ENCODE assay signal across 8 mouse cellular contexts in genomic region chr1:135259128-135259436, GRCm38 (mm10). TPM values are rescaled to one million over a fixed set of nuclear protein-coding genes. Genes with fewer than 3 reads are reported as not detected.
DNase-seq lines count a peak whose midpoint lies in the region; ATAC-seq and TF ChIP-seq lines count a peak whose summit lies in the region.

No protein-coding gene starts in this region.

- H3K9me3 ChIP-seq in forebrain, embryonic 11.5 days (ENCODE audit: control insufficient read depth, low read length): no peaks in the 10 kb centered on the region
- H3K9me3 ChIP-seq in heart, postnatal 0 days (replicated peaks; ENCODE audit: control insufficient read depth, low read length): no peaks in the 10 kb centered on the region
- no peaks in the 10 kb centered on the region for H3K9me3 ChIP-seq in liver, embryonic 16.5 days (replicated peaks; ENCODE audit: control insufficient read depth, low read length)
- H3K9me3 ChIP-seq in neural tube, embryonic 14.5 days (ENCODE audit: control insufficient read depth, low read length): no peaks in the 10 kb centered on the region

- H3K4me3 ChIP-seq in forebrain, embryonic 11.5 days (ENCODE audit: low read depth, low read length): peak overlapping the region; percentile 16; the same call in 1 of the 2 replicates
- H3K4me3 ChIP-seq in heart, postnatal 0 days (ENCODE audit: low read depth, low read length): peak overlapping the region; percentile 27
- H3K4me3 ChIP-seq in liver, embryonic 16.5 days (ENCODE audit: low read depth, low read length): peak overlapping the region; percentile 39
- H3K4me3 ChIP-seq in neural tube, embryonic 14.5 days (ENCODE audit: low read depth, low read length): no peak overlapping the region

- peaks cover 6% of the 10 kb centered on the region; the same call in 1 of the 2 replicates for H3K4me1 ChIP-seq in forebrain, embryonic 11.5 days (replicated peaks; ENCODE audit: control insufficient read depth, insufficient read depth, low read length)
- H3K4me1 ChIP-seq in heart, postnatal 0 days (ENCODE audit: control insufficient read depth, insufficient read depth): peaks cover 4% of the 10 kb centered on the region; the same call in 1 of the 2 replicates
- H3K4me1 ChIP-seq in liver, embryonic 16.5 days (ENCODE audit: control insufficient read depth, low read depth, low read length): peaks cover 5% of the 10 kb centered on the region
- peaks cover 6% of the 10 kb centered on the region; the same call in 1 of the 2 replicates for H3K4me1 ChIP-seq in neural tube, embryonic 14.5 days (ENCODE audit: control insufficient read depth, insufficient read depth, low read length)

- H3K27me3 ChIP-seq in forebrain, embryonic 11.5 days (ENCODE audit: control insufficient read depth, insufficient read depth, low read length): no peaks in the 10 kb centered on the region
- peaks cover 26% of the 10 kb centered on the region for H3K27me3 ChIP-seq in heart, postnatal 0 days (ENCODE audit: control insufficient read depth, insufficient read depth, low read length)
- no peaks in the 10 kb centered on the region for H3K27me3 ChIP-seq in liver, embryonic 16.5 days (ENCODE audit: control insufficient read depth, insufficient read depth, low read depth, low read length)
- H3K27me3 ChIP-seq in neural tube, embryonic 14.5 days (ENCODE audit: control insufficient read depth, insufficient read depth, low read length): no peaks in the 10 kb centered on the region

- peaks cover 5% of the 10 kb centered on the region for H3K36me3 ChIP-seq in forebrain, embryonic 11.5 days (ENCODE audit: control insufficient read depth, insufficient read depth, low read length)
- H3K36me3 ChIP-seq in heart, postnatal 0 days (replicated peaks; ENCODE audit: control insufficient read depth, insufficient read depth, low read length): peaks cover 22% of the 10 kb centered on the region
- H3K36me3 ChIP-seq in liver, embryonic 16.5 days (ENCODE audit: control insufficient read depth, insufficient read depth): no peaks in the 10 kb centered on the region
- 0 out of 2 replicates have a peak, but pooled peaks cover 3% of the 10 kb centered on the region for H3K36me3 ChIP-seq in neural tube, embryonic 14.5 days (ENCODE audit: control insufficient read depth, insufficient read depth, low read length)

- no peak overlapping the region for H3K27ac ChIP-seq in forebrain, embryonic 11.5 days (ENCODE audit: low read depth, low read length)
- H3K27ac ChIP-seq in heart, postnatal 0 days (ENCODE audit: low read depth): no peak overlapping the region
- 0 out of 2 replicates have a peak overlapping the region, but pooled peaks have one; percentile 26 for H3K27ac ChIP-seq in liver, embryonic 16.5 days (ENCODE audit: low read length)
- no peak overlapping the region for H3K27ac ChIP-seq in neural tube, embryonic 14.5 days (ENCODE audit: low read depth, low read length)

- peak overlapping the region; percentile 45; the same call in 1 of the 2 replicates for H3K4me2 ChIP-seq in forebrain, embryonic 11.5 days (ENCODE audit: low read depth, low read length, severe bottlenecking)
- peak overlapping the region; percentile 62 for H3K4me2 ChIP-seq in heart, postnatal 0 days (ENCODE audit: low read depth, low read length)
- H3K4me2 ChIP-seq in liver, embryonic 16.5 days (ENCODE audit: low read depth, low read length): peak overlapping the region; percentile 68
- H3K4me2 ChIP-seq in neural tube, embryonic 14.5 days (ENCODE audit: low read depth, low read length): peak overlapping the region; percentile 42; the same call in 1 of the 2 replicates

- peak; percentile 67 for ATAC-seq in forebrain, embryonic 11.5 days (replicated peaks; ENCODE audit: low FRiP score)
- ATAC-seq in heart, postnatal 0 days (ENCODE audit: insufficient read depth, low read depth): peak; percentile 58; the same call in 1 of the 2 replicates
- ATAC-seq in liver, embryonic 16.5 days (ENCODE audit: low read depth): peak; percentile 61
- peak; percentile 86; the same call in 1 of the 2 replicates for ATAC-seq in neural tube, embryonic 14.5 days (ENCODE audit: low read depth)

- H3K9ac ChIP-seq in forebrain, embryonic 11.5 days (ENCODE audit: low read length): peak overlapping the region; percentile 14; the same call in 1 of the 2 replicates
- no peak overlapping the region for H3K9ac ChIP-seq in heart, postnatal 0 days (replicated peaks; ENCODE audit: low read depth, low read length)
- H3K9ac ChIP-seq in liver, embryonic 16.5 days (ENCODE audit: low read depth, low read length): peak overlapping the region; percentile 28; the same call in 1 of the 2 replicates
- H3K9ac ChIP-seq in neural tube, embryonic 14.5 days (replicated peaks; ENCODE audit: low read depth, low read length): no peak overlapping the region

- TF ChIP-seq CTCF in heart, postnatal 0 days (IDR thresholded peaks at IDR 0.05; ENCODE audit: low read depth): peak; percentile 91

- DNase-seq in ES-CJ7 (ENCODE audit: low read depth, low spot score): peak; percentile 97
- DNase-seq in c-Kit-positive CD71-positive TER-119-negative erythroid progenitor cells, embryonic 14.5 days (ENCODE audit: low read depth): peak; percentile 85
- peak; percentile 90 for DNase-seq in forebrain, embryonic 11.5 days (ENCODE audit: low spot score)
- peak; percentile 87 for DNase-seq in heart, postnatal 0 days (ENCODE audit: low spot score)
- peak; percentile 87 to 92 for DNase-seq in kidney, postnatal 36 days
- DNase-seq in thymus, postnatal 0 days (ENCODE audit: low spot score): peak; percentile 70

- TF ChIP-seq EP300 in heart, postnatal 0 days (IDR thresholded peaks at IDR 0.05; ENCODE audit: low read depth): no peak

- WGBS in forebrain, embryonic 11.5 days: 1% methylated on average over 10 of the region's 10 CpGs
- WGBS in heart, postnatal 0 days: 3% methylated on average over 10 of the region's 10 CpGs
- 0% methylated on average over 10 of the region's 10 CpGs for WGBS in liver, embryonic 16.5 days (ENCODE audit: insufficient replicate concordance)
- WGBS in neural tube, embryonic 14.5 days: under 1% methylated on average over 10 of the region's 10 CpGs

RNA-seq across cellular contexts. Expression of gene Elf3, which starts 0.7 kb away (rescaled TPM):
- polyA plus RNA-seq in forebrain, embryonic 11.5 days (2014; fragmentation: Nextera tagmentation; extraction: Ambion mirVana): 0.83 and 0.97 TPM in 2 replicates
- total RNA-seq in heart, postnatal 0 days (2014; rRNA removed; ENCODE audit: low replicate concordance): 0.99 TPM in 1 of 2 replicates, not detected in the other
- polyA plus RNA-seq in heart, postnatal 0 days (2015; fragmentation: Nextera tagmentation; extraction: Ambion mirVana): 0.48 and 0.57 TPM in 2 replicates
- 0.93 and 2.5 TPM in 2 replicates for polyA plus RNA-seq in liver, embryonic 16.5 days (2015; fragmentation: Nextera tagmentation; extraction: Ambion mirVana)
- polyA plus RNA-seq in neural tube, embryonic 14.5 days (2014; fragmentation: Nextera tagmentation; extraction: Ambion mirVana): 0.27 and 0.35 TPM in 2 replicates
- polyA plus RNA-seq in thymus, postnatal 0 days (2015; fragmentation: Nextera tagmentation; extraction: Ambion mirVana): 4.4 and 5.0 TPM in 2 replicates

RNA-seq across cellular contexts. Expression of gene Rnpep, which starts 24.8 kb away (rescaled TPM):
- 96.0 and 100 TPM in 2 replicates for polyA plus RNA-seq in forebrain, embryonic 11.5 days (2014; fragmentation: Nextera tagmentation; extraction: Ambion mirVana)
- total RNA-seq in heart, postnatal 0 days (2014; rRNA removed; ENCODE audit: low replicate concordance): 41.2 and 45.2 TPM in 2 replicates
- 25.3 and 30.4 TPM in 2 replicates for polyA plus RNA-seq in heart, postnatal 0 days (2015; fragmentation: Nextera tagmentation; extraction: Ambion mirVana)
- 21.4 and 23.8 TPM in 2 replicates for polyA plus RNA-seq in liver, embryonic 16.5 days (2015; fragmentation: Nextera tagmentation; extraction: Ambion mirVana)
- polyA plus RNA-seq in neural tube, embryonic 14.5 days (2014; fragmentation: Nextera tagmentation; extraction: Ambion mirVana): 89.5 and 107 TPM in 2 replicates
- polyA plus RNA-seq in thymus, postnatal 0 days (2015; fragmentation: Nextera tagmentation; extraction: Ambion mirVana): 58.1 and 66.1 TPM in 2 replicates

RNA-seq across cellular contexts. Expression of gene Timm17a, which starts 54.5 kb away (rescaled TPM):
- polyA plus RNA-seq in forebrain, embryonic 11.5 days (2014; fragmentation: Nextera tagmentation; extraction: Ambion mirVana): 165 and 167 TPM in 2 replicates
- total RNA-seq in heart, postnatal 0 days (2014; rRNA removed; ENCODE audit: low replicate concordance): 142 and 230 TPM in 2 replicates
- 657 and 685 TPM in 2 replicates for polyA plus RNA-seq in heart, postnatal 0 days (2015; fragmentation: Nextera tagmentation; extraction: Ambion mirVana)
- polyA plus RNA-seq in liver, embryonic 16.5 days (2015; fragmentation: Nextera tagmentation; extraction: Ambion mirVana): 85.6 and 101 TPM in 2 replicates
- polyA plus RNA-seq in neural tube, embryonic 14.5 days (2014; fragmentation: Nextera tagmentation; extraction: Ambion mirVana): 160 and 161 TPM in 2 replicates
- 235 TPM in 2 replicates for polyA plus RNA-seq in thymus, postnatal 0 days (2015; fragmentation: Nextera tagmentation; extraction: Ambion mirVana)

Comparison
In these comparisons a context has a peak if more than half of its experiments do, and no peak if none do; other contexts are left out.
1. H3K9ac ChIP-seq: peak in forebrain, embryonic 11.5 days (single experiment) and liver, embryonic 16.5 days (single experiment); none in heart, postnatal 0 days (single experiment) and neural tube, embryonic 14.5 days (single experiment).
2. Peak in every context shown above with its lines, with median percentiles within 50 percentile points of each other: DNase-seq, ATAC-seq and H3K4me2 ChIP-seq.